Mouse (Mus musculus) CH12.LX (cell line): ENCODE results near the gene Sbf2. TPM values are rescaled to one million over a fixed set of nuclear protein-coding genes. Genes with fewer than 3 reads are reported as not detected.

Experiments
- DNase-seq: peaks from one replicate; pipeline ENCODE4 v3.0.0-alpha.2; 2013; ENCODE audit errors: extremely low read depth
- H3K27ac ChIP-seq: 2 replicates; pipeline ENCODE4 v1.5.1; 2012; ENCODE audit warnings: low read depth, mild to moderate bottlenecking, control low read depth, moderate library complexity; ENCODE audit not compliant: insufficient read depth
- H3K27me3 ChIP-seq: replicated peaks from 2 replicates; pipeline ENCODE3; 2012; ENCODE audit warnings: inconsistent platforms
- H3K36me3 ChIP-seq, 2 experiments: replicated peaks in 1 of 2; 2 replicates each; pipeline versions ENCODE3 to v1.6.1; 2012; ENCODE audit warnings: inconsistent platforms in 1 of 2, low read length in 1 of 2, mild to moderate bottlenecking in 1 of 2, mixed read lengths in 1 of 2, moderate library complexity in 1 of 2; ENCODE audit not compliant: control insufficient read depth in 1 of 2, insufficient read depth in 1 of 2
- H3K4me1 ChIP-seq, 2 experiments: 2 replicates each; pipeline ENCODE4 v1.6.1; 2012; ENCODE audit warnings: inconsistent platforms in 1 of 2, moderate library complexity in 1 of 2; ENCODE audit not compliant: insufficient read depth in 2 of 2, control insufficient read depth in 1 of 2
- H3K4me2 ChIP-seq: 2 replicates; pipeline ENCODE4 v1.6.1; 2012; ENCODE audit warnings: low read depth, mild to moderate bottlenecking, control low read depth; ENCODE audit not compliant: poor library complexity, insufficient read depth, severe bottlenecking
- H3K4me3 ChIP-seq, 3 experiments: fragments of 150-350 bp in 1 of 3; sonication (generic) in 1 of 3; replicated peaks in 1 of 3; 2 replicates each; pipeline versions ENCODE3 to v1.5.1; 2011 to 2012; ENCODE audit warnings: low read depth in 2 of 3, low read length in 2 of 3, mild to moderate bottlenecking in 2 of 3, moderate library complexity in 2 of 3, control low read depth in 1 of 3, improper control_type of control experiment in 1 of 3, inconsistent platforms in 1 of 3, mixed read lengths in 1 of 3; ENCODE audit not compliant: poor library complexity in 1 of 3
- H3K79me2 ChIP-seq: replicated peaks from 2 replicates; pipeline ENCODE4 v1.6.1; 2012; ENCODE audit warnings: mild to moderate bottlenecking, moderate library complexity; ENCODE audit not compliant: control insufficient read depth, poor library complexity, insufficient read depth, severe bottlenecking; ENCODE audit errors: extremely low read depth
- H3K9ac ChIP-seq: 2 replicates; pipeline ENCODE4 v1.6.1; 2012; ENCODE audit warnings: low read depth, mild to moderate bottlenecking, control low read depth, moderate library complexity; ENCODE audit not compliant: insufficient read depth
- H3K9me3 ChIP-seq: replicated peaks from 2 replicates; pipeline ENCODE3; 2012; ENCODE audit warnings: low read length, inconsistent platforms, mixed read lengths
- BHLHE40 ChIP-seq: IDR thresholded peaks from 2 replicates; pipeline ENCODE4 v1.6.1; 2011; ENCODE audit warnings: mild to moderate bottlenecking, low read depth, low read length, improper control_type of control experiment
- CHD1 ChIP-seq: IDR thresholded peaks from 2 replicates; pipeline ENCODE4 v1.6.1; 2012; ENCODE audit warnings: low read depth, low read length, improper control_type of control experiment, inconsistent platforms
- CTCF ChIP-seq, 2 experiments: IDR thresholded peaks in 1 of 2; conservative IDR thresholded peaks in 1 of 2; 2 replicates each; pipeline ENCODE4 v1.5.1; 2011 to 2012; ENCODE audit warnings: low read depth in 2 of 2, low read length in 2 of 2, improper control_type of control experiment in 1 of 2, inconsistent platforms in 1 of 2, mild to moderate bottlenecking in 1 of 2, moderate library complexity in 1 of 2
- E2F4 ChIP-seq: IDR thresholded peaks from 2 replicates; pipeline ENCODE4 v1.6.1; 2011; ENCODE audit warnings: low read depth, low read length, improper control_type of control experiment; ENCODE audit not compliant: insufficient replicate concordance
- ELF1 ChIP-seq: IDR thresholded peaks from 2 replicates; pipeline ENCODE4 v1.6.1; 2014; ENCODE audit warnings: low read depth, mild to moderate bottlenecking, inconsistent platforms, low read length, improper control_type of control experiment
- GABPA ChIP-seq: IDR thresholded peaks from 2 replicates; pipeline ENCODE4 v1.6.1; 2012; ENCODE audit warnings: low read depth, low read length, improper control_type of control experiment, inconsistent platforms; ENCODE audit not compliant: insufficient replicate concordance
- HCFC1 ChIP-seq: IDR thresholded peaks from 2 replicates; pipeline ENCODE4 v1.6.1; 2012; ENCODE audit warnings: low read depth, mild to moderate bottlenecking, inconsistent platforms, low read length, improper control_type of control experiment
- IRF4 ChIP-seq: IDR thresholded peaks from 2 replicates; pipeline ENCODE4 v1.6.1; 2014; ENCODE audit warnings: low read depth, mild to moderate bottlenecking, inconsistent platforms, low read length, improper control_type of control experiment
- JUN ChIP-seq: IDR thresholded peaks from 2 replicates; pipeline ENCODE4 v1.6.1; 2011; ENCODE audit warnings: low read depth, mild to moderate bottlenecking, low read length, improper control_type of control experiment, moderate library complexity; ENCODE audit not compliant: insufficient read depth
- JUND ChIP-seq: conservative IDR thresholded peaks from 2 replicates; pipeline ENCODE4 v1.6.1; 2011; ENCODE audit warnings: low read depth, low read length, improper control_type of control experiment
- KAT2A ChIP-seq: IDR thresholded peaks from 2 replicates; pipeline ENCODE4 v1.6.1; 2012; ENCODE audit warnings: low read length, improper control_type of control experiment, inconsistent platforms; ENCODE audit not compliant: insufficient replicate concordance
- MAFK ChIP-seq: IDR thresholded peaks from 2 replicates; pipeline ENCODE4 v1.6.1; 2011; ENCODE audit warnings: low read length, improper control_type of control experiment; ENCODE audit not compliant: insufficient replicate concordance
- MAX ChIP-seq: IDR thresholded peaks from 2 replicates; pipeline ENCODE4 v1.6.1; 2011; ENCODE audit warnings: low read length, improper control_type of control experiment
- MAZ ChIP-seq: IDR thresholded peaks from 2 replicates; pipeline ENCODE4 v1.6.1; 2012; ENCODE audit warnings: low read depth, mild to moderate bottlenecking, inconsistent platforms, low read length, improper control_type of control experiment, moderate library complexity
- MEF2A ChIP-seq: IDR thresholded peaks from 2 replicates; pipeline ENCODE4 v1.6.1; 2014; ENCODE audit warnings: low read depth, mild to moderate bottlenecking, inconsistent platforms, low read length, improper control_type of control experiment, borderline replicate concordance
- MXI1 ChIP-seq: IDR thresholded peaks from 2 replicates; pipeline ENCODE4 v1.6.1; 2011; ENCODE audit warnings: mild to moderate bottlenecking, low read depth, low read length, improper control_type of control experiment
- NELFE ChIP-seq: IDR thresholded peaks from 2 replicates; pipeline ENCODE4 v1.6.1; 2011; ENCODE audit warnings: low read depth, low read length, improper control_type of control experiment
- NRF1 ChIP-seq: IDR thresholded peaks from 2 replicates; pipeline ENCODE4 v1.6.1; 2014; ENCODE audit warnings: low read depth, mild to moderate bottlenecking, inconsistent platforms, low read length, improper control_type of control experiment, moderate library complexity
- PAX5 ChIP-seq: IDR thresholded peaks from 2 replicates; pipeline ENCODE4 v1.6.1; 2012; ENCODE audit warnings: low read length, inconsistent platforms, mixed read lengths
- POLR2A ChIP-seq: IDR thresholded peaks from 2 replicates; pipeline ENCODE4 v1.6.1; 2011; ENCODE audit warnings: low read depth, mild to moderate bottlenecking, improper control_type of control experiment, low read length
- POLR2AphosphoS2 ChIP-seq: IDR thresholded peaks from 2 replicates; pipeline ENCODE4 v1.6.1; 2011; ENCODE audit warnings: low read depth, low read length, improper control_type of control experiment
- SIN3A ChIP-seq: IDR thresholded peaks from 2 replicates; pipeline ENCODE4 v1.6.1; 2012; ENCODE audit warnings: low read length, improper control_type of control experiment, inconsistent platforms
- SMC3 ChIP-seq: IDR thresholded peaks from 2 replicates; pipeline ENCODE4 v1.6.1; 2011; ENCODE audit warnings: low read depth, low read length, improper control_type of control experiment
- TCF12 ChIP-seq: IDR thresholded peaks from 2 replicates; pipeline ENCODE4 v1.6.1; 2014; ENCODE audit warnings: low read depth, mild to moderate bottlenecking, inconsistent platforms, low read length, improper control_type of control experiment
- UBTF ChIP-seq: IDR thresholded peaks from 2 replicates; pipeline ENCODE4 v1.6.1; 2012; ENCODE audit warnings: low read depth, mild to moderate bottlenecking, inconsistent platforms, low read length, improper control_type of control experiment, moderate library complexity
- USF2 ChIP-seq: conservative IDR thresholded peaks from 2 replicates; pipeline ENCODE4 v1.6.1; 2011; ENCODE audit warnings: low read depth, low read length, improper control_type of control experiment
- ZC3H11A ChIP-seq: IDR thresholded peaks from 2 replicates; pipeline ENCODE4 v1.6.1; 2012; ENCODE audit warnings: low read depth, mild to moderate bottlenecking, inconsistent platforms, low read length, improper control_type of control experiment
- ZKSCAN1 ChIP-seq: IDR thresholded peaks from 2 replicates; pipeline ENCODE4 v1.6.1; 2012; ENCODE audit warnings: low read depth, inconsistent platforms, low read length, improper control_type of control experiment, borderline replicate concordance
- ZMIZ1 ChIP-seq: IDR thresholded peaks from 2 replicates; pipeline ENCODE4 v1.6.1; 2012; ENCODE audit warnings: low read depth, mild to moderate bottlenecking, inconsistent platforms, low read length, improper control_type of control experiment
- ZNF384 ChIP-seq: IDR thresholded peaks from 2 replicates; pipeline ENCODE4 v1.6.1; 2012; ENCODE audit warnings: low read depth, low read length, improper control_type of control experiment, inconsistent platforms
- dilution Hi-C: fragments of 300-500 bp; cut with MboI; formaldehyde crosslinking; loops from 2 replicates; pipeline ENCODE4 v1.14.3; 2020; ENCODE audit warnings: low sequenced_read_pairs; ENCODE audit not compliant: extremely low pct_unique_long_range_greater_than_20kb, extremely low pct_ligation_motif_present
- in situ Hi-C: fragments of 300-500 bp; cut with MboI; formaldehyde crosslinking; loops from 3 replicates; pipeline ENCODE4 v1.14.3; 2019; ENCODE audit warnings: low sequenced_read_pairs, low pct_ligation_motif_present, low pct_unique_long_range_greater_than_20kb, mixed read lengths
- polyA plus RNA-seq: library from polyadenylated mRNA; unstranded; fragments of >175 nt; gene quantifications from 2 replicates; pipeline ENCODE4 v1.2.1, GENCODE M21; 2012; ENCODE audit warnings: low read depth; ENCODE audit not compliant: insufficient read length
- total RNA-seq, 2 experiments: library from RNA; depleted of rRNA; stranded (reverse); fragments of 300-350 nt in 1 of 2; fragments of >200 nt in 1 of 2; gene quantifications; 2 replicates each; pipeline ENCODE4 v1.2.3; 2012 to 2014

Sbf2 gene
- total and polyA plus RNA-seq, 3 experiments, result 9.5 to 21.5 (median 11.4) TPM

- no peaks in the 10 kb centered on the region for H3K79me2 ChIP-seq
- H3K9me3 ChIP-seq, result peaks cover 3% of the 10 kb centered on the region
- in situ Hi-C loops, result no loop called here
- dilution Hi-C loops, result no loop called here
- no peak for TF ChIP-seq ZC3H11A
- TF ChIP-seq IRF4, result no peak
- no peak for TF ChIP-seq USF2
- TF ChIP-seq MEF2A, result no peak
- TF ChIP-seq TCF12, result no peak
- no peak for TF ChIP-seq POLR2A
- no peak for TF ChIP-seq ZKSCAN1
- TF ChIP-seq CTCF (conservative IDR thresholded peaks at IDR 0.05 in 1 of 2, IDR thresholded peaks at IDR 0.05 in 1 of 2; ENCODE audit: low read depth in 2 of 2, low read length in 2 of 2), result no peak
- TF ChIP-seq KAT2A, result no peak
- no peak for TF ChIP-seq MAFK
- no peak for TF ChIP-seq MAX
- TF ChIP-seq ZMIZ1, result no peak
- TF ChIP-seq MXI1, result no peak
- TF ChIP-seq NELFE, result no peak
- no peak for DNase-seq
- H3K36me3 ChIP-seq, result no peaks in the 10 kb centered on the region
- H3K27ac ChIP-seq, result no peak overlapping the region
- H3K9ac ChIP-seq, result no peak overlapping the region
- H3K4me1 ChIP-seq, result peaks cover 9 to 18% of the 10 kb centered on the region in 2 experiments; a peak in 3 of 4 replicates
- H3K4me2 ChIP-seq, result no peak overlapping the region
- H3K27me3 ChIP-seq, result peaks cover 47% of the 10 kb centered on the region
- H3K4me3 ChIP-seq, result no peak overlapping the region
These were observed 9.3 kb upstream of the Sbf2 start for GRCm38 (mm10) chr7:110624067-110624466.

GRCm38 (mm10) chr7:110619086-110619611 is 4.4 kb upstream of the Sbf2 start:
- no peak overlapping the region for H3K4me3 ChIP-seq
- H3K27me3 ChIP-seq, result peaks cover 39% of the 10 kb centered on the region
- H3K79me2 ChIP-seq, result no peaks in the 10 kb centered on the region
- in situ Hi-C loops, result no loop called here
- DNase-seq, result peak; percentile 59
- peaks cover 5% of the 10 kb centered on the region for H3K9me3 ChIP-seq
- H3K9ac ChIP-seq, result no peak overlapping the region
- no peak overlapping the region for H3K27ac ChIP-seq
- H3K4me2 ChIP-seq, result peak overlapping the region; percentile 80
- no peaks in the 10 kb centered on the region for H3K36me3 ChIP-seq
- dilution Hi-C loops, result no loop called here
- peaks cover 9 to 28% of the 10 kb centered on the region in 2 experiments; a peak in 3 of 4 replicates for H3K4me1 ChIP-seq
- TF ChIP-seq USF2, result no peak
- TF ChIP-seq ZKSCAN1, result no peak
- TF ChIP-seq CHD1, result no peak
- TF ChIP-seq GABPA, result no peak
- TF ChIP-seq NELFE, result no peak
- peak; percentile 96 for TF ChIP-seq IRF4
- no peak for TF ChIP-seq MAX
- no peak for TF ChIP-seq PAX5
- TF ChIP-seq SMC3, result no peak
- peak; percentile 96 for TF ChIP-seq BHLHE40
- no peak for TF ChIP-seq UBTF
- TF ChIP-seq E2F4, result no peak
- no peak for TF ChIP-seq POLR2A
- peak; percentile 63 for TF ChIP-seq MEF2A
- TF ChIP-seq HCFC1, result no peak
- no peak for TF ChIP-seq POLR2AphosphoS2
- TF ChIP-seq NRF1, result no peak
- 0 out of 2 replicates have a peak, but pooled peaks have one; percentile 6 for TF ChIP-seq SIN3A
- no peak for TF ChIP-seq CTCF (conservative IDR thresholded peaks at IDR 0.05 in 1 of 2, IDR thresholded peaks at IDR 0.05 in 1 of 2; ENCODE audit: low read depth in 2 of 2, low read length in 2 of 2)
- TF ChIP-seq TCF12, result no peak; the same call in 1 of the 2 replicates
- no peak for TF ChIP-seq MXI1
- TF ChIP-seq ELF1, result no peak
- TF ChIP-seq JUN, result peak; percentile 51; the same call in 1 of the 2 replicates
- TF ChIP-seq MAZ, result peak; percentile 85; the same call in 1 of the 2 replicates
- TF ChIP-seq ZNF384, result no peak
- peak; percentile 68; the same call in 1 of the 2 replicates for TF ChIP-seq JUND
- no peak for TF ChIP-seq ZMIZ1
- peak; percentile 98 for TF ChIP-seq MAFK
